Mouse (Mus musculus): ENCODE results near the gene Eid3.
A peak's percentile ranks its signal among the peaks of the same experiment; 100 is the strongest.

Eid3 gene

DNA sequence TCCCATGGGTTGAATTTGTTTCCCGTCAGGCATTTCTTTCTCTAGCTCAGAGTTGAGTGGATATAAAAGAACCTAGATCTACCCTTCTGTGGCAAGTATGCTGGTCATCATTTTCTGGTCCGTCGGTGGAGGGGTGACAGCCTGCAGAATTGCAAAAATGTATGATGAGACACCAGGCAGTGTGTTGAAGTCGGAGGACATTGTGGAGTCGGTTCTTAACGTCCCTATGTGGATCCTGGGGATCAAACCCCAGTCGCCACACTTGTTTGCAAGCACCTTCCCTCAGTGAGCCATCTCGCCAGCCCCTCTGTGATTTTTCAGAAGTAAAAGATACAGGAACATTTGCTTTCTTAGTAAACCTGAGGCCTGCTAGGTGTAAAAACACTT is 5.5 kb upstream of the Eid3 start:
- no peak for DNase-seq (ENCODE audit: low spot score)

DNA sequence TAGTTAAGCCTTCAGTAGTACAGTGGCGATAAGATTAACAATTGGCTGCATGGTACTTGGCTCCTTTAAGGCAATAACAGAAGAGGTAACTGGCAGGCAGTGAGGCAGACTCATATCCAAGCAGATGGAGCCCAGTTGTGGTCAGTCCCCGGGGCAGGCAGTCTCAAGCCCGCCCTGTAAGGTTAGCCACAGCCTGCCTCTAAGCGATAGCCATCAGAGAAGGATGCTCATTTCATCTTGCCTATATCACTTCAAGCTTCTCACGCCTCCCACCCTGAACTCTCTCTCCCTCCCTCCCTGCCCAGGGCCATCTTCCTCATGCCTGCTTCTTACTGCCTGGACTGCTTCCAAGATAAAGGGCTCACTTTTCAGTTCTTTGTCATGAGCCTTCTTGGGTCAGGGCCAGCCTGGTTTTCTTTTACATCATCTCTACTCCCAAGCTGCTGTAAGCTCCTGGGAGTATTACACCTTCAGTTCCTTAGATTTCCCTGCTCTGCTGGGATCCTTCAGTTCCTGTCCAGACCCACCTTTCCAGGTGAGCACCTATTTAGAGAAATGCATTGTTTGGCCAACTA is 3.2 kb upstream of the Eid3 start:
- no peak for DNase-seq (ENCODE audit: low spot score)

DNA sequence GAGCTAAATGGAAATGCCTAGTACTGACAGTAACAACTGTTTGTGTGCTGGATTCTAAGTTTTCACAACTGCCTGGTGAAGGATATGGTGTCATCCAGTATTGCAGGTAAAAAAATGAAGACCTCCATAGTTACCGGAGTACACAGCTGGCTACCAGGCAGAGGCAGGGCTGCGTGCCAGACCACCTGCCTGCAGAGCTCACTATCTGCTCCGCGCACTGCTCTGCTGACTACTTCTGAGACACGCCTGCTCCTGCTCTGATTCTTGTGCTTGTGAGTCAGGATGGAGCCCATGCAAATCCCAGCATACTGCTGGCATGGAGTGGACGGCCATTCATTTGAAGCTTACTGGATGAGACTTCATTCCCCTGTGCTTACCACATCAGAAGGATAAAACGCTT is 2.6 kb upstream of the Eid3 start:
- DNase-seq (ENCODE audit: low spot score), result no peak

DNA sequence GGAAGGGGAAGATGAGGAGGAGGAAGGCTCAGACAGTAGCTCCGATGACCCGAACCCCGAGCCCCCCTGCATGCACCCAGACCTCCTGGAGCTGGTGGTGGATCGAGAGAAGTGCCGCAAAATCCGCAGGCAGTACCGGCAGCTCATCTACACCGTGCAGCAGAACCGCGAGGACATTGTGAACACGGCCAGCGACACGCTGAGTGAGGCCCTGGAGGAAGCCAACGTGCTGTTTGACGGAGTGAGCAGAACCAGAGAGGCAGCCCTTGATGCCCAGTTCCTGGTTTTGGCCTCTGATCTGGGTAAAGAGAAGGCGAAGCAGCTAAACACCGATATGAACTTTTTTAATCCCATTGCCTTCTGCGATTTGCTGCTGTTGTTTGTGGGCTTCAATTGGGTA is 406 bp downstream of the Eid3 start:
- DNase-seq (ENCODE audit: low spot score), result no peak

DNA sequence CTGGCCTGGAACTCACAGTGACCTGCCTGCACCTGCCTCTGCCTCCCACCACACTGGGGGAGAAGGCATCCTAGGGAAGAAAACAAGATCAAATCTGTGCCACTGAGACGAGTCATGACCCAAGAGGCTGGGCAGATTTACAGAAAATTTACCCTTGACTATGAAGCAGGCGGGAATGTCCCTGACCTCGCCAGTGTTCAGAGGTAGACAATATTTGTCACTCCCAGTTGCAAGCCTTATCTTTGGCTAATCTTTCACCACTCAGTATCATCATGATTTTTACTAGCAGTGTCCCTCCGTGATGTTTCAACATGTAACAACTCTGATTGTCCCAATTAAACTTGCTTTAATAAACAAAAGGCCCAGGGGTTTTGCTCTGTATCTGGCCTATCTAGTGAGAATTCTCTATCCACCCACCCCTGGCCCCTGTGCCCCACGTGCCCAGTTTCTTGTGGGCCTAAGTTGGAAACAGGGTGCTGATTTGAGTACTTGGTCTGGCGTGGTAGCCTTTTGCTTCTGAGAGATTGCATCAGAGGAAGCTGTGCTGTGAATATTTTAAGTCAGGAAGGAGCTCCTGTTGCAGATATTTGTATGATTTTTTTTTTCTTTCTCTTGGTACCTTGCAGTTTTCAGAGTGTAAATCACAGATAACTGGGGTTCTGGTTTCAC is 2.1 kb downstream of the Eid3 start:
- no peak for DNase-seq (ENCODE audit: low spot score)

DNA sequence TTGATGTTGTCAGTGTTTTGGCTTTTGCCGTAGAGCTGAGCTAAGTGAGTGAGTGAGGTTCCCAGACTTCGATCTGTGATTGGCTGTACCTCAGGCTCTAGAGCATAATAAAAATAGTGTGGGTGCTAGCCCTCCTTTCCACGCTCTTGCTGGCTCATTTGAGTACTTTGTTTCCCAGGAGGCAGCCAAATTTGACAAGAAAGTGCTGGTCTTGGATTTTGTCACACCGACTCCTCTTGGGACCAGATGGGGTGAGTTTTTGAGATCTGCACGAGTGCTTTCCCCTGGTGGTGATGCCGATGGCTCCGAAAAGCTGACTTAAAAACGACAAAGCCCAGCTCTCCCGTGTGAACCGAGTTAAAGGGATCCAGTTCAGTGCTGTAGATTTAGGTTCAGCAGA is 9.0 kb downstream of the Eid3 start:
- DNase-seq (ENCODE audit: low spot score), result no peak

DNA sequence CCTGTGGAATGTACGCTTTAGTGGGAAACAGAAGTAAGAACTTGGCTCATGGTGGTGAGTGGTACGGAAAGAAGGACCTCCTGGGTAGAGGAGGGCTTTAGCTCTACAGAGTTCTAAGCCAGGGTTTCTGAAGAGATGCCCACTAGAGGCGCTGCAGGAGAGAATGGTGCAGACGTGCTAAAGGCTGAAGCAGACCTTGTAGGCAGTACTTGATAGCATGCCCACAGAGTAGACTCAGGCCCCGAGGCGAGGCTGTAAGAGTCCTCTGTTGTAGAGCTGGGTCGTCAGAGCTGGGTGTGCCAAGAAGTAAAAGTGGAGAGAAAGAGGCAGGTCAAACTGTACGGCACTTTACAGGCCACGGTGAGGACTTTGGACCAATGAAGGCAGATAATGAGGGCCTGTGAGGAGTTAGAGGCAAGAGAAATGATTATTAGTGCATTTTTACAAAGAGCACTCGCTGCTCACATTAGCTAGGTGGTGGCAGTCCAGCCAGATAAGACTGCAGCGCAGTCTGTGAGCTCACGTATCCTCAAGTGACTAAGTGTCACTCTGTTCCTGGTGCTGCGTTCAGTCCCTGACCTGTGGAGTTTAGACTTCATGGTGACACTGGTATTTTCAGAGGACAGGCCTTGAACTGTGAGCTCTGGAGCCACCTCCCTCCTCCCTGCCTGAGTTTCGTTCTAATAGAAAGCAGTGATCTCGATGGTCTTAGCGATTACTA is 9.8 kb downstream of the Eid3 start:
- DNase-seq (ENCODE audit: low spot score), result no peak

DNA sequence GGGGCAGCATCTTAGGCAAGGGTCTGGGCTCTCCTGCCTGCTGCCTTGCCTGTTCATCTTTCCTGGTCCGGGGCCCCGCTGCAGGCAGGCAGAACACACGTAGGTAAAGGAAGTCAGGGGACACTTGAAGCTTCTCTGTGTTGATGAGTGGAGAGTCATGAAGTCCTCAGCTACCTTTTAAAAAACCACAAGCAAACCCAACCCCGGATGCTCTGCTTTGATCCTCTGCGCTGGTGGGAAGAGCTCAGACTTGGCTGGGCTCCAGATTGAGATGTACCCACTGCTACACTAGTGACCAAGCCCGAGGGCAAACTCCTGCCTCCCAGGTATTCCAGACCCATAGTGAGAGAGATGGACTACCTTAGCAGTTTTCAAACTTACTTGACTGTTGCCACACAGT is 20.9 kb downstream of the Eid3 start:
- no peak for DNase-seq (ENCODE audit: low spot score)

DNA sequence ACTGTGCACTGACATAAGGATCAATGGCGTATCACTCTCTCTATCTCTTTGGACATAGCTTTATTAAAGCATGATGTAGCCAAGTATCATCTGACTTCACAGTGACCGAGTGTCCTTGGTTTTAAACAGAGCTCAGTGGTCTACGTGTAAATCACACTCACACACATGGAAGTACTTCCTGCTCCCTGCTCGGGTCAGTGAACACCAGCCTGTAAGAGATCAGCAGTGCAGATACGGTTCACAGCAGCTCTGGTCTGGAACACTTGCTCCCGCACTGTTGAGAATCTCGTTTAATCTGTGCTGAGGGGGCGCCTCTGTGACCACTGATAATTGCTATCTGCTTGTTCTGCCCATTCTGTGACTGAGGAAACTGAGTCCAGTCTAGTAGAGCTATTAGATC is 22.1 kb downstream of the Eid3 start:
- no peak for DNase-seq (ENCODE audit: low spot score)

DNA sequence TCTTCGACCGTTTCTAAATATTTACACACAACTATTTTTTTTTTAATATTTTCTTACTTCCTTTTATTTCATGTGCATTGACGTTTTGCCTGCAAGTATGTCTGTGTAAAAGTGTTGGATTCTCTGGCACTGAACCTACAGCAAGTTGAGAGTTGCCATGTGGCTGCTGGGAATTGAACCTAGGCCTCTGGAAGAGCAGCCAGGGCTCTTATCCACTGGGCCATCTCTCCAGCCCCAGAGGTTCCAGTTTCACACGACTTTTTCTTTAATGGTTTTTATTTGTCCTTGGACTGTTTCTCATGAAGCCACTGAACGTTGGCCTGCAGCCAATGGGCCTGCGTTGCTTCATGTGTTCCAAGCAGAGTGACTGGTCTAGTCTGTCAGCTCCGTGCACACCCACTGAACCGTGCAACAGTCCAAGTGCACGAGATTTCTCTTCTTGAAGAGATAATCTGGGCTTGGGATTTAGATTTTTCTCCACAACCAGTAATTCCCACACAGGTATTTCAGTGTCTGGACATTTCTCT is 23.1 kb downstream of the Eid3 start:
- peak; percentile 56 for DNase-seq (ENCODE audit: low spot score)

DNA sequence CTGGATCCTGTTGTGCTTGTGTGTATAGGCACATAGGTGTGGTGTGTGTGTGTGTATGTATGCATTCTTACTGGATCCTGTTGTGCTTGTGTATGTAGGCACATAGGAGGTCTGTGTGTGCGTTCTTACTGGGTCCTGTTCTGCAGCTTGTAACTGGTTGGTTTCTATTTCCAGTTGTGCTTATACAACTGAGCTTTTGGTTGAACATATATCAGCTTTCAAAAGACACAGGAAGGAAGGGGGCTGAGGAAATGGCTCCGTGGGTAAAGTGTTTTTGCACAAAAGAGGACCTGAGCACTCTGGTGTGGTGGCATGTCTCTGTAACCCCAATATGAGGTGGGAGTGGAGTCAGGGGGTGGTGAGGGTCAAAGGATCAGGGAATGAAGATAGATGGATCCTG is 24.5 kb downstream of the Eid3 start:
- DNase-seq (ENCODE audit: low spot score), result no peak

DNA sequence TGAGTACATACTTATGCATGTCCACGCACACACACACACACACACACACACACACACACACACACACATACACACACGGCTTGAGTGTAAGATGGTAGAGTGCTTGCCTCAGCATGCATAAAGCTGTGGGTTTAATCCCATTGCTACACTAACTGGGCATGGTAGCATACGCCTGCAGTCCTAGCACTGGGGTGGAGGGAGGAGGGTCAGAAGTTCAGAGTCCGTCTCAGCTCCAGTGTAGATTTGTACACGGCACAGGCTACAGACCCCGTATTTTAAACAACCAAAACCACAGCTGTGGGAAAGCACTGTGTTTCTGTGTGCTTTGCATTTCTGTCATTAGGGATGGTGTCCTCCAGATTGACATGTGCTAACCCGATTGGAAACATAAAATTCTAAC is 25.0 kb downstream of the Eid3 start:
- no peak for DNase-seq (ENCODE audit: low spot score)

DNA sequence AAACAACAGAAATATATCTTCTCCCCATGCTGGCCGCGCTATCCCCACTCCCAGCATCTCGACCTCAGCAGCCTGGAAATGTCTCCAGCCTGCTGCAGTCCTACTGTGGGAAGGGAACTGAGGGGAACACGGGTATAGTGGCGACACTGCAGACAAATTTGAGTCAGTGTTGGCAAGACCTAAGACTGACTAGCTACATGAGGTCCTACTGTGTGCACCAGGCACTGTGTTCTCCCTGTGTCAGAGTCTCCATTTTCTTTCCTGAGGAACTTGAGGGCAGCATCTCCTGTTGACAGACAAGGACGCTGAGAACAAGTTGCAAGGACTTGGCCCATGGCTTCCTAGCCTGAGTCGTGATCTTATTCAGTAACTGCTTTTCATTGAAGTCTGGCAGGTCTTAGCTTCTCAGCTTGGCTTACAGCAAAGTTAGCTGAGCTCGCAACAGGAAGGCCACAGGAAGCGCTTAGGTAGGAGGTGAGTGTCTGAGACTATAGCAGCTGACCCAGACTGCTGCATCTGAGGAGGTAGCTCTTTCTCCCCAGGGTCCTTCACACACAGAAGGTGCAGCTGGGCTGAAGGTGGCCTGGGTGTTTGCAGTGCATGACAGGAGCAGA is 26.1 kb downstream of the Eid3 start:
- no peak for DNase-seq (ENCODE audit: low spot score)

DNA sequence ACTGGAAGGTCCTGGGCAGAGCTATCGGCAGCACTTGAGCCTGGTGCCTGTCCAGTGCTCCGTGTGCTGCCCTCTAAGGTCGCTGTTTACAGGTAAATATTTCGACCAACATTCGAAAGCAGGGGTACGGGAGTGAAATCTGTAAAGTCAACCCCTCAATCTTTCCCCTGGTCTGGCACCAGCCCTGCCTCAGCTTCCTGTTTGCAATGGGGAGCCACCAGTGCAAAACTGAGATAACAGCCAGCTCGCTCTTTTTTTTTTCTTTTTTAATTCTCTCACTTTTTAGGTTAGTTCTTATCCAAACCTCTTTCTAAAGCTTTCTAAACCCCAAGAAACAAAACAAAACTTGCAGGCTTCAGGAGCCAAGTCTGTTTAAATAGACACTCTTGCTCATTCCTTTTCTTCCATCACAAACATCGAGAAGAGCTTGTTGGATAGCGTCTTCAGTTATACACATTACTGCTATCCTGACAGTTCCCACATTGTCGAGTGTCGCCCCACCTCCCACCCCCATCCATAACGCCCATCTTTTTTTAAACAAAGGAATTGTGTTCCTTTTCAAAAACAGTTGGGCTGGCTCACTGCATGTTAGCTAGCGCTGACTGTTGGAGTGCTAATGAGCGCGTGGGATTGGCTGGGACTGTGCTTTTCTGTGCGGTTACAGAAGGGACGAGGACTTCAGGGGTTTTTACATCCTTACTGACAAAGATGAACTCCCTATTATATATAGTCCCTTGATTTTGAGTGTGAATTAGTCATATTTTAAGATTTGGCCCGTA is 27.6 kb downstream of the Eid3 start:
- DNase-seq (ENCODE audit: low spot score), result no peak

DNA sequence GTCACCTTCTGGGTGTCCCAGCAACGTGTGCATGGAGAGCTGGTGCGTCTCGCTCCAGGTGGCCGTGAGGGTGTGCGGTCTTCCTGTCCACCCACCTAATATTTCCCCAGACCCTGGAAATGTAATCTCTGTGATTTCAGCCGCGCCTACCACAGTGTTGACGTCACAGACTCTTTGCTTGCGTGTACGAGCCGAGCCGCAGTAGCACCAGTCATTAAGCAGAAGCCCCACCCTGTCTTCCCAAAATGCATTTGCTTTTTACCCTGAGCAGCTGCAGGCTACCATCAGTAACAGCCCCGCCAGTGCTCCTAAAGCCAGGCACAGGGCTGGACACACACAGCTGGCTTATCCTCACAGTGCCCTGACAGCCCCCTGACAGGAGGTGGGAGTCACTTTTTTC is 31.5 kb downstream of the Eid3 start:
- no peak for DNase-seq (ENCODE audit: low spot score)

DNA sequence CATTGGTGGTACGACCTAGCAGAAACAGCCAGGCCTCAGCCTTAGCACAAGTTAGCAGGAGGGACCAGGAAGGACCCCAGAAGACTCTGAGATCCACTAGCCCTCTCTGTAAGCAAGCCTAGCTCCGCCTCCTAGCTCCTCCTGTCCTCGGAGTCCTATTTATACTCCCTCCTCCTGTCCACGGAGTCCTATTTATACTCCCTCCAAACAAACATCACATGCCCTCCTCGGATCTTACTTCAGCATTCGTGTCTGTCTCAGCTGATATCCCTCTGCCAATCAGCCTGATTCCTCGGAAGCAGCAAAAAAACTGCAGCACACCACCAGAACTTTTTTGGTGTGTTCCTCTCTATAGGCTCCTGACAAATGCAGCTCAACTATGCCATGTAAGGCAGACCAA is 32.5 kb downstream of the Eid3 start:
- DNase-seq (ENCODE audit: low spot score), result no peak

DNA sequence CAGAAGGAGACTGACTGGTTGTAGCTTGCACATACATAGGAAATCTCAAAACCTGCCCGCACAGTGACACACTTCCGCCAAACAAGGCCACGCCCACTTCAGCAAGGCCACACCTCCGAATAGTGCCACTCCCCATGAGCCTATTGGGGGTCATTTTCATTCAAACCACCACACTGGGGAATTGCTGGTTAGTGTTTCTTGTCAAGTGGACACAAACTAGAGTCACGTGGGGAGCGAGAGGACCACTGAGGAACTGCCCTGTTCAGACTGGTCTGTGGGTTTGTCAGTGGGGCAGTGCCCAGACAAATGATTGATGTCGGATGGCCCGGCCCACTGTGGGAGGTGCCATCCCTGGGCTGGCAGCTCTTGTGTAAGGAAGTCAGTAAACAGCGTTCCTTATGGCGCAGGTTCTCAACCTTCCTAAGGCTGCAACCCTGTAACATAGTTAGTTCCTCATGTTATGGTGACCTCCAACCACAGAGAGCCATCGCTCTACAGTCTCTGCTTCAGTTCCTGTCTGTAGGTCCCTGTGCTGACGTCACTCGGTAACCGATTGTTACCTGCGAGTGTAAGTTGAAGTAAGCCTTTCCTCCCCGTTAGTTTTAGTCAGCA is 33.5 kb downstream of the Eid3 start:
- DNase-seq (ENCODE audit: low spot score), result no peak

DNA sequence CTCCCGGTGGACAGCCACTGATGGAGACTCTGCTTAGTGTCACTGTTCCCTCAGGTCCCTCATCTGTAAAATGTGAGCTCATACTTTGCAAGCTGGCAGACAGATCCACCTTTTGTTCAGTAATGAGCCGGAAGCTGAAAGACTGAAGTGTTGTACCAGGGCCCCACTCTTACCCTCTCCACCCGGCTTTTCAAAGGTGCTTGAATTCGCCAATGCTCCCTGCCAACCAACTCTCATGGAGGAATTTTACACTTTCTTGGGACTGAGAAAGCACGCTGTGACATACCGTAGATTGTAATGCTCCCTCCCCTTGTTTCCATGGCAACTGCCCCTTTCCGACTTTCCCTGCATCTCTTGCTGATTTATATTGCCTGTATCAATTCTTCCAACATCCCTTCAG is 34.1 kb downstream of the Eid3 start:
- no peak for DNase-seq (ENCODE audit: low spot score)

DNA sequence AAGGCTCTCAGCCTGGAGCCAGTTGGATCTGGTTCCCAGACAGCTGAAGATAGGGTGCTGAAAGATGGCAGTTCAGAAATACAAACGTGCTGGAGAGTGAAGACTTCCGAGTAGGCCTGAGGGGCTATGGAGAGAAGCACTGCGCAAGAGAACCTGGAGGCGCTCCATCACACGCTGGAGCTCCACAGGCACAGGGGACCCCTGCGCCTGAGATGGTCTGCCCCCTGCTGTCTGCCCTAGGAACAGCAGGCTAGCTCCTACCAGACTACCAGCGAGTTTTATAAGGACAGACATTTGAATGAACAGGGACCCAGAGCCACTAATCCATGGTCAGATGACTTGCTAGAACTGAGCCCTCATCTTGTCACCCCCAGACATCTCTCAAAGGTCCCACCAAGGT is 35.0 kb downstream of the Eid3 start:
- peak; percentile 90 for DNase-seq (ENCODE audit: low spot score)

DNA sequence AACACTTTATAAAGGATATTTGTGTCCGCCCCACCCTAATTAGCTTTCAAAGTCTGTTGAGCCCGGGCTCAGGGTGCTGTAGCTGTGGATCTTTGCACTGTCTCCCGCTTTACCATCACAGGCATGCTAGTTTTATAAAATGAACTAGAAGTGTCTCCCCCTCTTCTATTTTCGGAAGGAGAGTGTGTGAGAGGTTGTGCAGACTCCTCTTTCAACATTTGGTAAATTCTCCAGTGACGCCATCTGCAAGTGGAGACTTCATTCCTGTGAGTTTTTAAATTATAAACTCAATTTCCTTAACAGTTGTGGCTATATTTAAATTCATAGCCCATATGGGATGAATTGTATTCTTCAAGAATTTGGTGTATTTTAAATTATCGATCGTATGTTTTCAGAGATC is 42.1 kb downstream of the Eid3 start:
- no peak for DNase-seq (ENCODE audit: low spot score)

DNA sequence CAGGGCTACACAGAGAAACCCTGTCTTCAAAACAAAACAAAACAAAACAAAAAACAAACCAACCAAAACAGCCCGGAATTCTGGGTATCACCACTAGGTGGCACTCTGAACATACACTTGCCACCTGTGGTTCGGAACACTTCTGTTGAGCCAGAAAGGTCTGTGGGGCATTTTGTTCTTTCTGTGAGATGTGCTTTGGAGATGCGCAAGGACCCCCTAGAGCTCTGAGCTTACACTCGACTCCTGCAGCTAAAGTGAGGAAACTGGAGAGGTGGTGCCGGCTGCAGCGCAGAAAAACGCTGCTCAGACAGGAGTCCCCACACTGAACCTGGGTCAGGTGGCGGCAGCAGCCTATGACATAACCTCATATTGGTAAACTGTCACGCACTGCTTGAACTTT is 43.0 kb downstream of the Eid3 start:
- DNase-seq (ENCODE audit: low spot score), result peak; percentile 54

DNA sequence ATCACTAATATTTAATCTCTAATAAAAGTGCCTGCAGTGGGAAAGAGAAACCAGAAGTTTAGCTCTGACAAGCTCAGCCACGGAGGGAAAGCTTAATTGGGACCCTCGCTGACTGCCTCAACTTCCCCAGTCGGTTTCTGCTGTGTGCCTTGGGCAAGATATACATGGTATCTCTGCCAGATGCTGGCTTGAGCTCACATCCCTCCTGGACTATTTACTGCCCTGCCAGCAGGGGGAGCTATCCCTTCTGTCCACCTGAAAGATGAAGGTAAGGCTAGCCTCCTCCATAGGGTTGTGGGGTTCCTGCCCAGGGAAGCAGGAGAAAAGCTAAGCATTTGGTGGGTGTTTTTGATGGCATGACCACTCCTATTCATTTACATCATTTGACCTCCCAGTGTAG is 43.8 kb downstream of the Eid3 start:
- peak; percentile 19 for DNase-seq (ENCODE audit: low spot score)

Measured in urinary bladder, postnatal 25 days (tissue).